Mouse (Mus musculus) layer of hippocampus, postnatal 25 days (tissue): ENCODE data around the gene Ppp2r5c. TPM values are rescaled to one million over a fixed set of nuclear protein-coding genes. Genes with fewer than 3 reads are reported as not detected.

ENCODE experiments used
- DNase-seq, 2 experiments: peaks; one replicate each; pipeline ENCODE4 v3.0.0; 2022; ENCODE audit warnings: mixed read lengths in 2 of 2, low spot score in 1 of 2; ENCODE audit errors: extremely low spot score in 1 of 2
- total RNA-seq, 2 experiments: library from RNA; stranded (reverse); gene quantifications; 2 replicates each; pipeline ENCODE4 v1.2.3; 2021

The Ppp2r5c gene
- total RNA-seq, 2 experiments from 2014 or later: 242 to 246 TPM

DNA sequence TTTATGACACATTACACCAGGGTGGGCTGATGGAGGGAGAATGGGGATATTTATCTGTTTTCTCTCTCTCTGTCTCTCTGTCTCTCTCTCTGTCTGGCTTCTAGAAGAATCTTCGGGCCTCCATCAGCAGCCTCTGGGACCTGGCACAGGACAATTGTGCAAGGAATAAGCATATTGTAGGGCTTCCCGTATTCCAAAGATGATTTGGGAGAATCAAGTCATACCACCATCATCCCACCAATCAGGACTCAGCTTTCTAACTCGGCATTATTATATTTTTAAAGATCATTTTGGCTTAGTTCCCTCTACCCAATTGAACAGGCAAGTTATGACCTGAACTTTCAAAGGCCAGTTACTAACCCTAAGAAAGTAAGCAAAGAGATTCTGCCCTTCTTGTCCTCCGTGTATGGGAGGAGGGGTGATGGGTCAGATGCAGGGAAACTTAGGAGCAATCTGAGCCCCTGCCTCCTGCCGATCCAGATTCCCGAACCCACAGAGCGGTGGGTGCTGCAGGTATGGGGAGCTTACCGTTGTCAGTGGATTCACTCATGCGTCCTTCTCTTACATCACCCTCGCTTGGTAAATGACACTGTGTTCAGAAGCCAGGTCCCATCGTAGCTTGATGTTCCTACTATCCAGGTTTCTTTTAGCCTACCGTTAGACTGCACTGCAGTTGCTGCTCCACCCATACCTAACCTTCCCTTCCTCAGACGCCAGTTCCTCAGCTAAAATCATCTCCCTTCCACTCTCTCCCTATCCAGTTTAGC, 153.5 kb downstream of the Ppp2r5c start:
- no peak for DNase-seq

DNA sequence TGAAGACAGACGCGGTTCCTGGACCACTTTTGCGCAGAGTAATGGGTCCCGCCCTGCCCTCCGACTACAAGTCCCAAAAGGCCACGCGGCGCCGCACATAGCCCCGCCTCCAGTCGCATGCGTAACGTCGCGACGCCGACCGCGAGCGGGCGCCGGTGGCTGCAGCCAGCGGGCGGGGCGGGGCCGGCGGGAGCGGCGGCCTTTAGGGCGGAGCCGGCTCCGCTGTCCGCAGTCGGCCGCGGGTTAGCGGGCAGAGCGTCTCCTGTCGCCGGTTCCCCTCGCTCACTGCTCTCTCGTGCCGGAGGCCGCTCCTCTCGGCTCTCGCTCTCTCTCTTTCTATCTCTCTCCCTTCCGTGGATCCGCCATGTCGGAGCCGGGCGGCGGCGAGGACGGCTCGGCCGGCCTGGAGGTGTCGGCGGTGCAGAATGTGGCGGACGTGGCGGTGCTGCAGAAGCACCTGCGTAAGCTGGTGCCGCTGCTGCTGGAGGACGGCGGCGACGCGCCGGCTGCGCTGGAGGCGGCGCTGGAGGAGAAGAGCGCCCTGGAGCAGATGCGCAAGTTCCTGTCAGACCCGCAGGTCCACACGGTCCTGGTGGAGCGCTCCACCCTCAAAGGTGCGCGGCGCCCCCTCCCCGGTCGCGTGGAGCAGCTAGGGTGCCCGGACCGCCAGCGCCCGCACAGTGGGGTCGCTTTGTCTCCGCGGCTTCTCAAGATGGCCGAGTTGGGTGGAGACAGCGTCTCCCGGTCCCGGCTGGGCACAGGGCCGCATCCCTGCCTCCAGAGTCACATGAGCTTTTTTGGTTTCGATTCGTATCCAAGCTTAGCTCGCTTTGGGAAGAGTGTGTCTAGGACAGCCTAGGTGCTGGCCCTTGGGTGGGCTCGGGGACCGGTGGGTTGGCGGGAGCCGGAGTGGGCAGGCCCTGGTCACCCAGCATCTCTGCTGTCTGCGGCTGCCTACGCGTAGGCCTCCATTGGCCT, 154.6 kb downstream of the Ppp2r5c start, which contains the start of gene Dync1h1:
TSS of gene Dync1h1 (plus strand) at position 212 of the 978 bp plus-strand sequence.
- DNase-seq: peak; percentile 86 to 87

DNA sequence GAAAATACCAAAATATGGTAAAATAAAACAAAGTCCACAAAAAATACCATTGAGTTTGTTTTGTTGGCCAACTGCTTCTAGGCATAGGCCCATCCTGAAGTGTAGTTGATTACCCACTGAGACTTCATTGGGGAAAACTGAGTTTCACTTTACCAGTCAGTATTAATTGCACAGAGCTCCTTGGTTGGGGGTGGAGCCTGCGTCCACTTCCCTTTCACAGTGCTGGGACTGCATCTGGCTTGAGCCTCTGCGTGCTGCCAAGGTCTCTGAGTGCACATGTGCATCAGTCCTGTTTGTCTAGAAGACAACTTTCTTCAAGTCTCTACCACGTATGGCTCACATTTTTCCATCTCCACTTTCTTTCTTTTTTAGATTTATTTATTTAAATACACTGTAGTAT, 159.2 kb downstream of the Ppp2r5c start:
- DNase-seq: no peak

DNA sequence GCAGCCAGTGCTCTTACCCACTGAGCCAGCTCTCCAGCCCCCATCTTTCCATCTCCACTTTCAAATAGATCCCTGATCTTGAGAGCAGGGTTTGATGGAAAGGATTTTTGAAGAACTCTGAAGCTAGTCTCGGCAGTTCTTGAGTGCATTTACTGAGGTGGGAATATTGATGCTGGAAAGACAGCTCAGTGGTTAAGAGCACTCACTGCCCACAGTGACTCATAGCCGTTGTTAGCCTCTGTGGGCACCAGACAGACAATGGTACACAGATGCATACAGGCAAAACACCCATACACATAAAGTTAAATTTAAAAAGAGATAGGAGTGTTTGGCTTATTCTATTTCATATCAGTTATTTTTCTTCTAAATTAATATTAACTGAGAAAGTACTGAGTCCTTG, 159.8 kb downstream of the Ppp2r5c start:
- no peak for DNase-seq

DNA sequence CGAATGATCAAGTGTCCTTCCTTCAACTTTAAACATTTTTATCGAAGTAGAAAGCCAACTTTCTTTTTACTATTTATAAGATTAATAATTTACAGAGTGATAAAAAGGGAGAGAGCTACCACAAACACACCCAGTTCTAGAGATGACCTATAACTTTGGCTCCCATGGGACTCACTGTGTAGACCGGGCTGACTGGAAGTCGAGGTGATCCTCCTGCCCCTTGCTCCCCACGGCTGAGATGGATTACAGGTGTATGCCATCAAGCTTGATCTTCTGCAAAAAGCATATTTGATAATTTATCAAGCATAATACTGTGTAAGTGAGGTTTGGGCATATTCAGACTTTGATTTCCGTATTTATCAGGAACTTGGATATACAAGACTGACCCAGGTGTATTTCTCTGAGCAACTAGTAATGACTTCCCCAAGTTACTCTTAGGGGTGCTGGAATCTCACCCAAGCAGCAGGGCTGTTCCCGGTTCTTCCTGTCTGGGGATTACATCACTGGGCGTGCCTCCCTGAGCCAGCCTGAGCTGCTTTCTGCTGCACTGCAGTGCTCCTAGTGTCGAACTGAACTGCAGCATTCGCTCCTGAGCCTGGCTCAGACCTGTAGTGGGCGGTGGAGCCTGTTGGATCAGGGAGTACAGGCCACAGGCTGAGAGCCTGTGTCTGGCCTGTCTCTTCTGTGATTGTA, 161.7 kb downstream of the Ppp2r5c start:
- peak in 1 of 2 experiments; percentile 21 for DNase-seq

DNA sequence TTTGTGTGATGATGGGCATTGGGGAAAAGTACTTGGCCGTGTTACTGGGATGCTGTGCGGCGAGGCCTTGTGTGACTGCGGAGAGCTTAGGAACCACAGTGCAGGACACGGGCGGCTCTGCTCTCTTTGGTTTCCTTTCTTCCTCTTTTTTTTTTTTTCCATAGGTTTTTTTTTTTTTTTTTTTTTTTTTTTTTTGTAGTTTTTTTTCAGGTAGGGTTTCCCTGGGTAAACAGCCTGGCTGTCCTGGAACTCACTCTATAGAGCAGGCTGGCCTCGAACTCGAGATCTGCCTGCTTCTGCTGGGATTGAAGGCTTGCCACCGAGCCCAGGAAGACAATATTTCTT, 162.2 kb downstream of the Ppp2r5c start:
- DNase-seq: no peak

DNA sequence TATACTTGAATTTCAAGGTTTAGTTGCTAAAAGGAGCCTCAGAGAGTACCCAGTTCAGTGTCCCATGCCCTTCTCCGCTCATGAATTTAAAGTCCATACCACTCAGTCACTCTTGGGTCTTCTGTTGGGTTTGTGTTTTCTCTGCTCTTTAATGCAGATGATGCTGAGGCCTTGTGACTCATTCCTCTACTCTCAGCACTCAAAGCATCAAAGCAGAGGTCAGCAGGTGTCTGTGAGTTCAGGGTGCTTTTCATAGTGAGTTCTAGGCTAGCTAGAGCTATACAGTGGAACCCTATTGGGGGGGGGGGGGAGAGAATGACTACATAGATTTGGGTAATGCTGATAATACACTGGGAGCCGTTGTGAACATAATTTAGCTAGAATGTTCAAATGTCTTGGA, 163.8 kb downstream of the Ppp2r5c start:
- DNase-seq: no peak

DNA sequence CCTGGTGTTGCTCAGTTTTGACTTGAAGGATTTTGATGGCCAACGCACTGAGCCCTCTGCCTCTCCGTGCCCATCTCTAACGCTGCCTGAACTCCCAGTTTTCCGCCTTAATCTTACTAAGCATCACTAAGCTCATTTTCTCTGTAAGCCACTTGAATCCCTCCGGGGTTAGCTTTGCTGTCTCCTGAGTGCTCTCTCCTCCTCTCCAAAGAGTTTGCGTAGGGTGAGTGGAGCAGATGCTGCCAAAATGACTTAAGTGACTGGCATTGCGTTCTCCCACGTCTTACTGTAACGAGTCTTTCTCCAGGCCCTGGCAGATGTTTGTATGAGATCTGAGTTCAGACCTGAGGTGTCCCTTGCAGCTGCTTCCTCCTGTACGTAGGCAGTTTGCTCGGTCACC, 183.1 kb downstream of the Ppp2r5c start:
- no peak for DNase-seq

Other genes starting within 250 kb of the Ppp2r5c start
- gene Dio3, start 168.1 kb upstream of the Ppp2r5c start, total RNA-seq: 1 to 10 TPM; 2.4 to 7.7 TPM
- 100 to 1,000 TPM; 263 to 299 TPM for gene Dync1h1, start 154.3 kb downstream of the Ppp2r5c start, total RNA-seq
- gene 1700001K19Rik, start 235.5 kb downstream of the Ppp2r5c start, total RNA-seq: not detected